Mouse (Mus musculus) midbrain, embryonic 11.5 days (tissue): ENCODE measurements at regions not wholly inside any gene's neighbourhood (a gene's known extent, or its start where the extent isn't known, plus 50 kb on each side); places are given as distances from the start of the nearest gene placed in this dataset.

Source experiments
- ATAC-seq: fragments of 200-750 bp; cut with Nextera tagmentation; 2 replicates; pipeline ENCODE4 v1.8.0; 2017; ENCODE audit warnings: moderate TSS enrichment, moderate library complexity; ENCODE audit not compliant: low FRiP score
- DNase-seq: peaks from one replicate; pipeline ENCODE4 v3.0.0; 2015; ENCODE audit warnings: low spot score; ENCODE audit errors: missing footprints
- H3K27ac ChIP-seq: fragments of 300-500 bp; sonication (generic); 2 replicates; pipeline ENCODE4 v1.5.1; 2014; ENCODE audit warnings: low read depth, low read length
- H3K27me3 ChIP-seq: fragments of 300-500 bp; sonication (generic); 2 replicates; pipeline ENCODE4 v1.6.1; 2014; ENCODE audit warnings: mild to moderate bottlenecking, low read length, moderate library complexity, mixed read lengths; ENCODE audit not compliant: control insufficient read depth, insufficient read depth
- H3K36me3 ChIP-seq: fragments of 300-500 bp; sonication (generic); 2 replicates; pipeline ENCODE4 v1.6.1; 2014; ENCODE audit warnings: mild to moderate bottlenecking, low read length, moderate library complexity, mixed read lengths; ENCODE audit not compliant: control insufficient read depth, insufficient read depth
- H3K4me1 ChIP-seq: fragments of 300-500 bp; sonication (generic); 2 replicates; pipeline ENCODE4 v1.6.1; 2014; ENCODE audit warnings: low read length; ENCODE audit not compliant: control insufficient read depth, insufficient read depth
- H3K4me2 ChIP-seq: fragments of 300-500 bp; sonication (generic); 2 replicates; pipeline ENCODE4 v1.6.1; 2014; ENCODE audit warnings: mild to moderate bottlenecking, moderate library complexity
- H3K4me3 ChIP-seq: fragments of 300-500 bp; sonication (generic); 2 replicates; pipeline ENCODE4 v1.5.1; 2014; ENCODE audit warnings: low read depth, low read length
- H3K9ac ChIP-seq: fragments of 300-500 bp; sonication (generic); 2 replicates; pipeline ENCODE4 v1.6.1; 2014; ENCODE audit warnings: low read length
- H3K9me3 ChIP-seq: fragments of 300-500 bp; sonication (generic); 2 replicates; pipeline ENCODE4 v1.6.1; 2016; ENCODE audit warnings: low read length; ENCODE audit not compliant: control insufficient read depth
- WGBS: fragments of 180-500 bp; shearing (Covaris S2); extraction: QIAGEN DNeasy Blood & Tissue Kit; methylation state at CpG from one replicate; pipeline ENCODE4 v1.1.7; 2014; 5-methylcytosine and 5-hydroxymethylcytosine counted together

GRCm38 (mm10) chr14:102553781-102554180, 428.7 kb downstream of the Kctd12 start:
- no peak overlapping the region for H3K27ac ChIP-seq
- no peaks in the 10 kb centered on the region for H3K27me3 ChIP-seq
- H3K4me1 ChIP-seq = no peaks in the 10 kb centered on the region
- whole genome bisulfite sequencing = 71% methylated on average over 2 of the region's 2 CpGs
- H3K4me3 ChIP-seq = no peak overlapping the region
- H3K36me3 ChIP-seq = no peaks in the 10 kb centered on the region
- H3K4me2 ChIP-seq = no peak overlapping the region
- DNase-seq (no peak), ATAC-seq (no peak)
- H3K9ac ChIP-seq = no peak overlapping the region
- no peaks in the 10 kb centered on the region for H3K9me3 ChIP-seq

- Histone ChIP-seq H3K4me3 (no peak overlapping the region), H3K36me3 (no peaks in the 10 kb centered on the region), H3K27me3 (no peaks in the 10 kb centered on the region), H3K9ac (no peak overlapping the region), H3K4me1 (no peaks in the 10 kb centered on the region), H3K4me2 (no peak overlapping the region), H3K27ac (no peak overlapping the region), H3K9me3 (no peaks in the 10 kb centered on the region)
- ATAC-seq (no peak), DNase-seq (no peak)
- 86% methylated on average over 2 of the region's 2 CpGs for WGBS
Observed at GRCm38 (mm10) chr14:102552598-102552997, 429.8 kb downstream of the Kctd12 start.

GRCm38 (mm10) chr14:102524894-102525577, 457.4 kb downstream of the Kctd12 start:
- Histone ChIP-seq H3K9me3 (no peaks in the 10 kb centered on the region), H3K4me3 (no peak overlapping the region), H3K4me2 (no peak overlapping the region), H3K36me3 (no peaks in the 10 kb centered on the region), H3K27ac (no peak overlapping the region), H3K4me1 (no peaks in the 10 kb centered on the region), H3K27me3 (no peaks in the 10 kb centered on the region), H3K9ac (no peak overlapping the region)
- ATAC-seq (no peak), DNase-seq (no peak)
- 92% methylated on average over 9 of the region's 9 CpGs for WGBS

- Histone ChIP-seq H3K36me3 (no peaks in the 10 kb centered on the region), H3K9ac (no peak overlapping the region), H3K9me3 (no peaks in the 10 kb centered on the region), H3K4me3 (no peak overlapping the region), H3K4me1 (no peaks in the 10 kb centered on the region), H3K27me3 (no peaks in the 10 kb centered on the region), H3K4me2 (no peak overlapping the region), H3K27ac (no peak overlapping the region)
- DNase-seq (no peak), ATAC-seq (peak; percentile 44)
- WGBS = 3% methylated on average over 2 of the region's 2 CpGs
Observed at GRCm38 (mm10) chr14:102516765-102517164, 465.7 kb downstream of the Kctd12 start.

- no peak overlapping the region for H3K4me2 ChIP-seq
- no peaks in the 10 kb centered on the region for H3K36me3 ChIP-seq
- WGBS = 60% methylated on average over 2 of the region's 2 CpGs
- H3K4me1 ChIP-seq = no peaks in the 10 kb centered on the region
- no peak overlapping the region for H3K9ac ChIP-seq
- no peaks in the 10 kb centered on the region for H3K27me3 ChIP-seq
- H3K9me3 ChIP-seq = no peaks in the 10 kb centered on the region
- DNase-seq = no peak
- H3K27ac ChIP-seq = no peak overlapping the region
- H3K4me3 ChIP-seq = no peak overlapping the region
- ATAC-seq = no peak
Observed at GRCm38 (mm10) chr14:102514527-102514926, 467.9 kb downstream of the Kctd12 start.

GRCm38 (mm10) chr14:102512651-102513050, 469.8 kb downstream of the Kctd12 start:
- H3K36me3 ChIP-seq = no peaks in the 10 kb centered on the region
- H3K4me2 ChIP-seq = no peak overlapping the region
- ATAC-seq (no peak), DNase-seq (no peak)
- no peaks in the 10 kb centered on the region for H3K4me1 ChIP-seq
- H3K4me3 ChIP-seq = no peak overlapping the region
- no peak overlapping the region for H3K9ac ChIP-seq
- H3K27ac ChIP-seq = no peak overlapping the region
- WGBS = 78% methylated on average over 3 of the region's 3 CpGs
- H3K9me3 ChIP-seq = no peaks in the 10 kb centered on the region
- no peaks in the 10 kb centered on the region for H3K27me3 ChIP-seq

GRCm38 (mm10) chr14:102511691-102512383, 470.6 kb downstream of the Kctd12 start:
- no peak for DNase-seq
- Histone ChIP-seq H3K9me3 (no peaks in the 10 kb centered on the region), H3K27me3 (no peaks in the 10 kb centered on the region), H3K9ac (no peak overlapping the region), H3K27ac (no peak overlapping the region), H3K4me3 (no peak overlapping the region), H3K4me2 (no peak overlapping the region), H3K4me1 (no peaks in the 10 kb centered on the region), H3K36me3 (no peaks in the 10 kb centered on the region)
- WGBS = 73% methylated on average over 7 of the region's 7 CpGs
- ATAC-seq = no peak

- H3K9ac ChIP-seq = no peak overlapping the region
- DNase-seq (peak; percentile 96), ATAC-seq (peak; percentile 50)
- H3K4me1 ChIP-seq = no peaks in the 10 kb centered on the region
- H3K27ac ChIP-seq = no peak overlapping the region
- no peak overlapping the region for H3K4me2 ChIP-seq
- H3K9me3 ChIP-seq = no peaks in the 10 kb centered on the region
- WGBS = 31% methylated on average over 4 of the region's 4 CpGs
- H3K4me3 ChIP-seq = no peak overlapping the region
- no peaks in the 10 kb centered on the region for H3K36me3 ChIP-seq
- no peaks in the 10 kb centered on the region for H3K27me3 ChIP-seq
Observed at GRCm38 (mm10) chr14:102510387-102510786, 472.1 kb downstream of the Kctd12 start.

GRCm38 (mm10) chr14:102505696-102506321, 476.6 kb downstream of the Kctd12 start:
- no peak for ATAC-seq
- Histone ChIP-seq H3K9me3 (no peaks in the 10 kb centered on the region), H3K9ac (no peak overlapping the region), H3K27me3 (no peaks in the 10 kb centered on the region), H3K4me3 (no peak overlapping the region), H3K4me1 (no peaks in the 10 kb centered on the region), H3K27ac (no peak overlapping the region), H3K36me3 (no peaks in the 10 kb centered on the region), H3K4me2 (no peak overlapping the region)
- WGBS = 87% methylated on average over 3 of the region's 3 CpGs
- no peak for DNase-seq
